Mouse (Mus musculus): ENCODE results near the gene Mocs3. TPM values are rescaled to one million over a fixed set of nuclear protein-coding genes. Genes with fewer than 3 reads are reported as not detected.

The Mocs3 gene
- total RNA-seq, 2 experiments from 2014 or later = 15.4 to 16.6 TPM

- intact Hi-C loops (cut with DNase I) = no loop called here
- no peak for DNase-seq (ENCODE audit: low spot score in 2 of 2)
Observed at GRCm38 (mm10) chr2:168231471-168231829, 1.0 kb downstream of the Mocs3 start.

DNA sequence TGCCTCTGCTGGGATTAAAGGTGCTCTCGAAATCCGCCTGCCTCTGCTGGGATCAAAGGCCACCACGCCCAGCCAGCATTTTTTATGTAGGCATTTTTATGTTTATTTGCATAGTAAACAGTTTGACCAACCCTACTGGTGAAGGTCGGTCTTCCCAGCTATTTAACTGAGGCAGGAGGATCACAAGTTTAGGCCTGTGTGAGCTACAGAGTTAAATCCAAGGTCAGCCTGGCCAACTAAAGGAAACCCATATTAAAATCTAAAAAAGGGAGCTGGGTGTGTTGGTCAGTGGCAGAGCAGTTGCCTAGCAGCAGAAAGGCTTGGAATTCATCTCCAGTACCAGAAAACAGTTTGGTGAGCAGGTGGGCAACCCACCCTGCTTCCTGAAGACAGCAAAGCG is 2.9 kb downstream of the Mocs3 start:
- intact Hi-C loops (cut with DNase I) = no loop called here
- DNase-seq (ENCODE audit: low spot score in 2 of 2) = no peak

DNA sequence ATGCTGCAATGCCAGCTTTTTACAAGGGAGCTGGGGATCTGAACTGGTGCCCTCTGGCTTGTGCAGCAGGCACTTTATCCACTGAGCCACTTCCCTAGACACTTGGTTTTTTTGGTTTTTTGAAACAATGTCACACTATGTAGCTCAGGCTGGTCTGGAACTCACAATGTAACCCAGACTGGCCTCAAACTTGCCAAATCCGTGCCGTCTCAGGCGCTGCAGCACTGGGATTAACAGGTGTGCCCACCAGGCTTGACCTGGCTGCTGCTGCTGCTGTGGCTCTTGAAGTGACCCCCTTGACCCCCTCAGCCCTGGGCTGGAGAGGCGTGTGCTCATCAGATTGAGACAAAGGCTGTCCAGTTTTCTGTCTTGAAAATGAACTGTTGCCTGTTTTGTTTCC is 7.9 kb downstream of the Mocs3 start:
- intact Hi-C loops (cut with DNase I) = no loop called here
- DNase-seq (ENCODE audit: low spot score in 2 of 2) = no peak

DNA sequence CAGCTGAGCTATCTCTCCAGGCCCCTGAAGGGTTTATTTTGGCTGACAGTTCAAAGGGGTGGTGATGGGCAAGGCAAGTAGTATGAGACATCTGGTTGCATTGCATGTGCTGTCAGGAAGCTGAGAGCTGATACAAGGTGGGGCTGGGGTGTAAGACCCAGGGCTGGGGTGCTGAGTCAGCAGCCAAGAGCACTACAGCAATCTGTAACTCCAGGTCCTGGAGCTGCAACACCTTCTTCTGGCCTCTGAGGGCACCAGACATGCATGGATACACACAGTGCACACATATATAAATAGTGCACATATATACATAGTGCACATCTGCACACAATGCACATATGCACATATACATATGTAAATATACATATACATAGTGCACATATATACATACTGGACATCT is 12.4 kb downstream of the Mocs3 start:
- intact Hi-C loops (cut with DNase I) = no loop called here
- no peak for DNase-seq (ENCODE audit: low spot score in 2 of 2)

DNA sequence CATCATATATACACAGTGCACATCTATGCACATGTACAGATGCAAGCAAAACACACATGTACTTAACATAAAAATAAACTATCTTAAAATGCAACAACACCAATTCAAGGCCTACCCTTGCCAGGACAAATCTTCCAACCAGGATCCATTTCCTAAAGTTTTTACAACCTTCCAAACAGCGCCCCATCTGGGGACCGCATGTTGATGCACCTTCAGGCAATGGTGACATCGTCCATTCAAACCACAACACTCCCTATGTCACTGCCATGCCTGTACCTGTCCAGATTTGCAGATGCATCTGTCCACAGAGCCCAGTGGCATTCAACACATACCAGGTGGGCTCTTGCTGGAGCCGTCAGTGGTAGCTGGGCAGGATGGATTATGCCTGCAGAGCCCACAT is 12.9 kb downstream of the Mocs3 start:
- intact Hi-C loops (cut with DNase I) = no loop called here
- no peak for DNase-seq (ENCODE audit: low spot score in 2 of 2)

DNA sequence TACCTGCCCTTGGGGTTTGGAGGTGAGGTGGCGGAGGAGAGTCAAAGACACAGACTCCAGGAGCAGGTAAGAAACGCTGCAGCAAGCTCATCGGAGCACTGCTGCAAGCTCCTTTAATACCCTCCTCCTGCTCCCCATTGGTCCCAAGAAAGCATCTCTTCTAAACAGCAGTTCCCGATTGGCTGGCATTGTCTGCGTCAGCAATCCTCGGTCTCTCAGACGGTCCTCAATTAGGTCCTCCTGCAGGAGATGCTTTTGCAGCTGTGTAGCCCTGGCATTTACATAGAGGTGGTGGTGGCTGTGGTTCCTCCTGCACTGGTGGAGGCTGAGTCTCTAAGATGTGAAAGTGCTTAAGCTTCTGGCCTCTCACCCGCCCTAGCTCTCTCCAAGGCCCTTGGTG is 15.1 kb downstream of the Mocs3 start:
- no peak for DNase-seq (ENCODE audit: low spot score in 2 of 2)
- intact Hi-C loops (cut with DNase I) = no loop called here

- DNase-seq (ENCODE audit: low spot score in 2 of 2) = no peak
Observed at GRCm38 (mm10) chr2:168248167-168248855, 17.9 kb downstream of the Mocs3 start.

DNA sequence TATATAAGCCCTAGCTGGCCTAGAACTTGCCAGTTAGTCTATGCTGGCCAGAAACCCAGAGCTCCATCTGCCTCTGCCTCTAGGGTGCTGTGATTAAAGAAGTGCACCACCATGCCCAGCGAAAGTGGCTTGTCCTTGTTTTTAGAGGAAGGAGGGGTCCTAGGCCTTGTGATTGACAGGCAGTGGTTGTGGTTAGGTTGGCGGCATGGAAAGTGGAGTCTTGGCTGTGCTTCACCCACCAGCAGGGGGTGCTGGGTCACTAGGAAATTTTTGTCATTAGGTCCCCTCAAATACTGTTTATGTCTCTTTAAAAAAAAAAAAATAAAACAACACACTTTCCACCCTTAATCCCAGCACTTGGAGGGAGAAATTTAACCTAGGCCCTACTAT is 18.4 kb downstream of the Mocs3 start:
- no peak for DNase-seq (ENCODE audit: low spot score in 2 of 2)
- intact Hi-C loops (cut with DNase I) = no loop called here

More at GRCm38 (mm10) chr2:168248167-168248855, 17.9 kb downstream of the Mocs3 start:
- intact Hi-C loops (cut with DNase I) = no loop called here

GRCm38 (mm10) chr2:168250270-168250669 is 19.8 kb downstream of the Mocs3 start:
- intact Hi-C loops (cut with DNase I) = loop anchor here (1.0 to 10.0 kb wide), 3 partner anchors 195 to 495 kb away; partner anchors contain the start of gene Atp9a
- peak; percentile 86 to 92 for DNase-seq (ENCODE audit: low spot score in 2 of 2)

DNA sequence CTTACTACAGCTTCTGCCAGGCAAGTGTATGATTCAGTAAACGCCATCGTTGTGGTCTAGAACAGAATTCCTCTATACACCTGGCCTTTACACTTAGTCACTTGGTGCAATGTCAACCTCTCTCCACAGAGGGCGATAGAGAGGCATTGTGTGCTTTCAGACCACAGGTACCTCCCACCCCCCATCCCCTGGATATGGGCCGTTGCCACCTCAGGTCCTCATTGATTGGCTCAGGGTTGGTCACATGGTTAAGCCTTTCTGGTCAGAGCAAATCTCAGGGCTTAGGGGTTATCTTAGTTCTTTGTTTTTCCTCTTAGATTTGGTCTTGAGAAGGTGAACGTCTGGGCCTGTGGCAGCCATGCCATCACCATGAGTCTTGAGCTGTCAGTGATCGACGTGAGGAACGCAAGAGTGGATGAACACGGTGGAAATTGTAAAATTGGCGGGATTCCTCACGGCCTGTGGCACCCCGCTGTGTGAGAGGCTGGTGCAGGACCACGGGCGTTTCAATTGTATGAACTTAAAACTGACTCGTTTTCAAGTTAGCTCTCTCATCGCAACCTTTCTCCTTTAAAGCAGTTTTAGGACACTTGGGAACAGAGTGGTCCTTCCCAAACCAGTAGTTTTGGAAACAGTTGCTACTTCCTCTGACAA is 22.3 kb downstream of the Mocs3 start:
- no peak for DNase-seq (ENCODE audit: low spot score in 2 of 2)
- intact Hi-C loops (cut with DNase I) = loop anchor here (10.0 kb wide), 1 partner anchor 492 kb away; the partner anchor contains the start of gene Atp9a

GRCm38 (mm10) chr2:168253822-168254221 is 23.4 kb downstream of the Mocs3 start:
- peak in 1 of 2 experiments; percentile 65 for DNase-seq (ENCODE audit: low spot score in 2 of 2)
- intact Hi-C loops (cut with DNase I) = loop anchor here (10.0 kb wide), 1 partner anchor 491 kb away; the partner anchor contains the start of gene Atp9a

- no peak for DNase-seq (ENCODE audit: low spot score in 2 of 2)
Observed at GRCm38 (mm10) chr2:168256506-168256905, 26.1 kb downstream of the Mocs3 start.

DNA sequence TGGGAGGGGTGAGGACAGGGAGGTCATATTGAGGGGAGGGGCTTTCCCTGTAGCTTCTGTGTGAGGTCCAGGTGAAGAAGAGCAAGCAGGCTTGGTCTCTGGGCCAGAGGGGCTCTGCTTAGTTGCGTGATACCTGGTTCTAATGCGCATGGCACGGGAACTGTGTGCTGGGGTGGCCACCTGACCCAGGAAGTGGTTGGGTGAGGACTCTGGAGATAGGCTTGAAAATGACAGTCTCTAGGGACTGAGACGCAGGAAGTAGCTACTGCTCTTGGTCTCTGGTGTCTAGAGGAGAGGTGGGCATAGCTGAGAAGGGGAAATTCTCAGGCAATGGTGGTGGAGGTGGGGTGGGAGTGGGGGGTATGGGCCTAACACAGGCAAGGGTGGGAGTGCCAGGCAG is 26.8 kb downstream of the Mocs3 start:
- intact Hi-C loops (cut with DNase I) = loop anchor here (10.0 kb wide), 1 partner anchor 488 kb away; the partner anchor contains the start of gene Atp9a
- DNase-seq (ENCODE audit: low spot score in 2 of 2) = no peak

More at GRCm38 (mm10) chr2:168256506-168256905, 26.1 kb downstream of the Mocs3 start:
- intact Hi-C loops (cut with DNase I) = loop anchor here (10.0 kb wide), 1 partner anchor 488 kb away; the partner anchor contains the start of gene Atp9a

DNA sequence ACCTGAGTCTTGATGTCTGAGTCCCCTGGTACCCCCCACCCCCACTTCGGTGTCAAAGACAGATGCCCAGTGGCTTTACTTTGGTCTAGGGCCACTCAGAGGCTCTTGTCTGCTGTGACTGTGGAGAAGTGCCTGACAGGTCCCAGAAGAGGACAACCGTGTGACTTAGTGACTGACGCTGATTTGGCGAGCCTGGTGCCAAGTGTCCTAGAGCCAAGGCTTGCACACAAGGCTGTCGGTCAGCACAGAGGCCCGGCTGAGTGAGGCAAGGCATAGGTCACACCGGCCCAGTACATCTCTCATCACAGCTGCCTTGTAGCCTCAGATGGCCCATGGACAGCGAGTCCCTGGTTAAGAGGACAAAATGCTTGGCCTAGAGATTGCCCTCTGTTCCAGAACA is 28.6 kb downstream of the Mocs3 start:
- no peak for DNase-seq (ENCODE audit: low spot score in 2 of 2)
- intact Hi-C loops (cut with DNase I) = loop anchor here (10.0 kb wide), 1 partner anchor 486 kb away; the partner anchor contains the start of gene Atp9a

GRCm38 (mm10) chr2:168260124-168260523 is 29.7 kb downstream of the Mocs3 start:
- intact Hi-C loops (cut with DNase I) = no loop called here
- no peak for DNase-seq (ENCODE audit: low spot score in 2 of 2)

- DNase-seq (ENCODE audit: low spot score in 2 of 2) = peak; percentile 76 to 89
- intact Hi-C loops (cut with DNase I) = no loop called here
Observed at GRCm38 (mm10) chr2:168260900-168261299, 30.5 kb downstream of the Mocs3 start.

GRCm38 (mm10) chr2:168268033-168268432 is 37.6 kb downstream of the Mocs3 start:
- intact Hi-C loops (cut with DNase I) = no loop called here
- DNase-seq (ENCODE audit: low spot score in 2 of 2) = no peak

DNA sequence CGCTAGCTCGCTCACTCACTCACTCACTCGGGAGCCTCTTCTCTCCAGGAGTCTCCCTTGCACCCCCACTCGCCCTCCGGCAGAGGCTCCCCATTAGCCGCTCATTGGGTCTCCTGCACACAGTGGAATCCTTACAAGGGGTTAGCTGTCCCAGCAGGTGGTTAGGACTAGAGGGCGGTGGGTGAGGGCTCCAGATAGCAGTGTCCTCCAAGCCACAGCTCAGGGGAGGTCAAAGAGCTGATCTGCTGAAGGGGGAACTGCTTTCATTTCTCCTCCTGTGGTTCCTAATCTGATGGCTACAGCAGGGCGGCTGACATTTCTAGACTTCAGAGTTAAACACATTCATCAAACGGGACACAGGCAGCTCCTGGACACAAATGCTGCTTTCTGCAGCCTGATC is 43.0 kb downstream of the Mocs3 start:
- DNase-seq (ENCODE audit: low spot score in 2 of 2) = no peak
- intact Hi-C loops (cut with DNase I) = loop anchor here (1.0 kb wide), 1 partner anchor 172 kb away; no protein-coding TSS in a partner anchor

DNA sequence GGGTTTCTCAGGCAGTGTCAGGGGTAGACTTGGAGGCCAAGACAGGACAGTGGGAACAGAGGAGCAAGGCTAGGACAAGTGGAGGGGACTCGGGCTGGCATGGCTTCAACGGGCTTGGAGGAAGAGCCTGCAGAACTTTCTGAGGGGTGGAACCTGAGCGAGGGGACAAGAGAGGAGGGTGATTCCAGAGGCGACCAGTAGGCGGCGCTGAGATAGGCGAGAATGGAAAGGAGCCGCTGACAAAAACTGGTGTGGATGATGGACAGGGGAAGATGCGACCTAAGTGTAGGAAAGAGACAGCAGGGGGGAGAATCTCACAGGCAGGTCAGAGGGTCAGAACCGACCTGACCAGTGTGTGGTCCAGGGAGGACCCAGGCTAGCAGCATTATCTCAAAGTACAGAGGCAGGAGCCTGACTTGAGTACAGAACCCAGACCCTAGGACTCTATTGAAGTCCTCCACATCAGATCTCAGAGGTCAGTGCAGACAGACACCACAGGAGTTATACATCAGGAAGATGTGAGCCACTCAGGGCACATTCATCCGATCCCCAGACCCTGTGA is 44.0 kb downstream of the Mocs3 start:
- intact Hi-C loops (cut with DNase I) = no loop called here
- peak; percentile 52 to 65 for DNase-seq (ENCODE audit: low spot score in 2 of 2)

DNA sequence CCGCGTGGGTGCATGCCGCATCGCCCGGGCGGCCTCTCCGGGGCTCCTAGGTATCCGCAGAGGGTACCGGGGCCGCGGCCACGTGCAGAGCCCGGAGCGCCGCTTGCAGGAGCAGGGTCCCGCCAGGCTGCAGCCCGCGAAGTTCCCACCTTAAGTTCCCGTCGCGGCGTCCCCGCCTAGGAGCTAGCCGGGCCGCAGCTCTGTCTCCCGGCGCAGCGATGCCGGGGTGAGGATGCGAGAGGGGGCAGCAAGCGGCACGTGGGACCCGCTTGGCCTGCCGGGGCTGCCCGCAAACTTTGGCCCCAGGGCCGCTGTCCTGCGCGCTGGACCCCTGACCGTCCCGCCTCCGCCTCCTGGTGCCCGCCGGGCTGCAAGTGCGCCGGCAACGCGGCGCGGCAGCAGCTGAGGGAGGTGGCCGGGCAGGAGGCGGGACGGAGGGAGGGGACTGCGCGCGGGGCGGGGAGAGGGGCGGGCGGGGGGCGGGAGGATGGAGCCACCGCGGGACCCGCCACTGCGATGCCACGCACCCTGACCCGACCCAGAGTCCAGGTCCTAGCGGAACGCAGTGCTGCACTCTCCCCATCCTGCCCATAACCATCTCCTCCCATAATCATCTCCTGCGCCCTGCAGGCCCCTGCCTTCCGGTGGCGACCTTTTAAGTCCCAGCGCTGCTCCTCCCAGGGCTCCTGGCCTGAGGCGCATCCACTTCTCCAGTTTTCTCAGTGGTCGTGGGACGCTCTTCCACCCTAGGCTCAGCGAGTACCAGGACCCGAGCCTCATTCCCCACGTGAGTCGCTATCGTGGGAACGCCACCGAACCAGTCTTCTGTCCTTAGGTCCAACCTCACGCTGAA is 50.5 kb downstream of the Mocs3 start:
- intact Hi-C loops (cut with DNase I) = no loop called here
- DNase-seq (ENCODE audit: low spot score in 2 of 2) = no peak
